Mouse (Mus musculus): ENCODE data around the gene Exosc3.
"Not testable (repeated sequence)": the region's sequence is repeated elsewhere in the genome, so short reads cannot be mapped to it uniquely, and the experiment has no call there.

The Exosc3 gene

DNA sequence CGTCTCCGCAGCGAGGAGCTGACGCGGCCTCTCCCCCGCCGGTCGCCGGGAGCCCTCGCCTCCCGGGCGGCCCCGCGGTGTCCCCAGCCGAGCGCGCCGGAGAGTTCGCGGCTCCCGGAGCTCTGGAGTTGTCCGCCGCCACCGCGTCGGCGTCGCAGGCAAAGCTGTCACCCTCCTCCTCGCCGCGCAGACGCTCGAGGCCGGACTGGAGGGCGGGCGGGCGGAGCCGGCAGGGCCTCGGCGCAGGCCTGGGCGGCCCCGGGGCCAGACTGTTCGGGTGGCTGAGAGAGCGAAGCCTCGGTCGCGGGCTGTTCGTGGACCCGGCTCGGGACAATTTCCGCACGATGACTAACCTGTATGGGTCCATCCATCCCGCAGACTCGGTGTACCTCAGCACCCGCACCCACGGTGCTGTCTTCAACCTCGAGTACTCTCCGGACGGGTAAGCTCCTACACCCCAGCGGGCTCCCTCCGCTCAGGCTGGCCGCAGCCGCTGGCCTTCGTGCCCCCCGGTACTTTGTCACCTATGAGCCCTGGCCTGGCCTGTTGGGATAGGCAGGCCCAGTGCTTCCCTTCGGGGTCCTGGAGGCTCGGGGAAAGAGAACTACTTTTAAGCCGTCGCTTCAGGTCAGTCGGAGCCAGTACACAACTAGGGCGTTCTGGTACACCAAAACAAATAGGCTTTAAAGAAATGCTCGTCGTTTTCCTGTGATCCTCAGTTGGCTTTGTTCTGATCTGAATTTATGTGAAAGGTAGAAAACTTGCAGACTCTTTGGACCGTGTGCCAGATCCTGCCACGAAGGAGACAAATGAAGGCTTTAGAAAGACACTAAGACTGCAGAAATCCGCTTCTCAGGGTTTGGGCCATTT is at the start of gene Exosc3:
TSS of gene Exosc3 (minus strand) at position 447 of the 870 bp plus-strand sequence.
- DNase-seq (ENCODE audit: low read depth, low spot score): no peak

- DNase-seq (ENCODE audit: low read depth, low spot score): no peak
Observed at GRCm38 (mm10) chr4:45392099-45392498, 49.6 kb upstream of the Exosc3 start.

DNA sequence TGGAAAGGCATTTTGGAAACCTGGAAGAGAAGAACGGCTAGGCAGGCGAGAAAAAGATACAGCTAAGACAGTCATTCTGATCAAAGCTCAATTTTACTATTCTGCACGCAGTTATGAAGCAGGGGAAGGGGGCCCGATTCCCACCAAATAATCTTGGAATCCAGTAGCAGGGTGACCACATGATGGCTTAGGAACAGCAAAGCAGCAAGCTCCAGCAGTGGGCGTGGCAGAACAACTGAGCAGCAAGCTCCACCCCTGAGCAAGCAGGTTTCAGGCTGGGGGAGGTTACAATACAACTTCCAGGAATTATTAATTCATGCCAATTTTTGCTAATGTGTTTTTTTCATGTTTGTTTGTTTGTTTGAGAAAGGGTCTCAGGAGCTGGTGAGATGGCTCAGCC is 44.8 kb upstream of the Exosc3 start:
- not testable (repeated sequence) for DNase-seq (ENCODE audit: low read depth, low spot score)

DNA sequence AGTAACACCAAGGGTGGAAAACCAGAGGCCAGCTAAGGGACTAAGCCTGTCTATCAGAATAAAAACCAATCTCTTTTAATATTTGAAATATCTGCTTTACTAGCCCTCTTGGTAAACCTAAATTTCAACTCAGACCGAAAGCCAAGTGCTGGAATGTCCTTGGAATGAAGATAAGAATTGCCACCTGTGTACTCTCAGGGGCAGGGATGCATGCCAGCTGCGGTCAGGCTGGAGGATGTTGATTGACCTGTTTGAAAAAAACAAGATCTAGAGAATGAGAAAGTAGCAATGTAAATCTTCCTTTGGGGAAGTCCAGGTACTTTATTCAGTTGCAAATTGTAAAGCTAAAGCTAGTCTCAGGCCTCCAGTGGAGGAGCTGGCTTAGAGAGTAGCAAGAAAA is 39.6 kb upstream of the Exosc3 start:
- not testable (repeated sequence) for DNase-seq (ENCODE audit: low read depth, low spot score)

DNA sequence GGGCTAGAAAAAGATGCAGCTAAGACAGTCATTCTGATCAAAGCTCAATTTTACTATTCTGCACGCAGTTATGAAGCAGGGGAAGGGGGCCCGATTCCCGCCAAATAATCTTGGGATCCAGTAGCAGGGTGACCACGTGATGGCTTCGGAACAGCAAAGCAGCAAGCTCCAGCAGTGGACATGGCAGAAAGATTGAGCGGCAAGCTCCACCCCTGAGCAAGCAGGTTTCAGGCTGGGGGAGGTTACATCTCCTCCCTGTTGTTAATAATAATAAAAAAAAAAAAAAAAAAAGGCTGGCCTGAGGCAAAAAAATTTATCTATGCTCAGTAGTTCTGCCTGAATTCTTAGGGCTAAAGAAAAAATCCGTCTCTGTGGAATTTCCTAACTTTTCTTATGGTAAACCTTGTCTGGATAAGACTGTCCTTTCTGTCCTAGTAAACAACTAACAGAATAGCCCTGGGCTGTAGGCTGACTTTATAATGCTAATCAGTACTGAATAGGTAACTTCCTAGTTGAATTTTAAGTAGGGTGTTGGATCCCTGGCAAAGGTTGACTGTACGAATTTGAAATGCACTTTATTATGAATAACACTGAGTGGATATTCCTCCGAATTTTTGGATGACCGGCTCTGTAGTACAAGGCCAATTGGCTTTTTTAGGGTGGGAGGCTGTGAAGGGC is 38.5 kb upstream of the Exosc3 start:
- not testable (repeated sequence) for DNase-seq (ENCODE audit: low read depth, low spot score)

DNA sequence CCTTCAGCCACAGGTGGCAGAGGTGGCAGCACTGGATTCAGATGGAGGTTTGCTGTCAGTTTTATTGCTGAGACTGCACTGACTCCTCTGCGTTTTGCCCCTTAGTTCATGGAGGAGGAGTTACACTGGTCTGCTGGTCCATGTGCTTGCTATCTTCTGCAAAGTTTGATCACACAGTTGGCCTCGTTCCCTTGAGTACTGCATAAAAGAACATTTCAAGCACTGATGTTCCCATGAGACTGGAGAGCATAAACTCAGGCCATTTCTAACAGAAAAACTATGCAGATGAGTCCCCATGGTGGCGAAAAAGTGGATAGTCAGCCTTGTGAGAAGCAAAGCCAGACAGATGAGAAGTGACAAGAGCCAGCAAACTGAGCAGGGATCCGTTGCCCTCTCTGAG is 34.0 kb upstream of the Exosc3 start:
- DNase-seq (ENCODE audit: low read depth, low spot score): no peak

DNA sequence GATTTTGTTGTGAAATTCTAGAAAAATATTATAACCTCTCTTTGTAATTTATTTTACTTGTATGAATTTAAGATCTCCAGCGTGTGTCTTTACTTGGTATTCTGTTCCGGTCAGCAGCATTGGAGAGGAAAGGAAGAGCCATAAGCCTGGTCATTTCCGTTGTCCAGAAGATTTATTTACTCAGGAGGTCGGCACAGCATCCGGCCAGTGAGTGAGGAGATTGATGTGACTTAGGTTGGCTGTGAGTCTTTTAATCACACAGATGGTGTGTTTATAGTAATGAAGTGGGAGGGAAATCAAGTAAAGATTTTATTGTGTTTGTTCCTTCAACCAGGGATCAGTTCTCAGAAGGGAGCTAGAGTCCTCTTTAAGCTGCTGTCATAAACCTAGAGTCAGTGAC is 32.3 kb upstream of the Exosc3 start:
- DNase-seq (ENCODE audit: low read depth, low spot score): no peak

DNA sequence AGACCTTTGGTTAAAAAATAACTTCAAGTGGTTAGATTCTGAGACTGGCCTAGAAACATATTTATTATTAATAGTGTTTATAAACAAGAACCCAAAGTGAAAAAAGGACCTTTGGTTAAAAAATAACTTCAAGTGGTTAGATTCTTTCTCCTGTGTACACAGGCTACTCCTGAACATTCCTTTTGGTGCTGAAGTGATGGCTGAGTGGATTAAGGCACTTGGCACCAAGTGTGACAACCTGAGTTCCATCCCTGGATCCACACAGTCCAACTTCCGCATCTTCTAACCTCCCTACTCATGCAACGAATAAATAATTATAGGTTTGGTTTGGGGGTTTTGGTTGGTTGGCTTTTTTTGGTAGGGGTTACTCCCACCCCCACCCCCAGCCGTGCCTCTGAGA is 28.7 kb upstream of the Exosc3 start:
- DNase-seq (ENCODE audit: low read depth, low spot score): no peak

DNA sequence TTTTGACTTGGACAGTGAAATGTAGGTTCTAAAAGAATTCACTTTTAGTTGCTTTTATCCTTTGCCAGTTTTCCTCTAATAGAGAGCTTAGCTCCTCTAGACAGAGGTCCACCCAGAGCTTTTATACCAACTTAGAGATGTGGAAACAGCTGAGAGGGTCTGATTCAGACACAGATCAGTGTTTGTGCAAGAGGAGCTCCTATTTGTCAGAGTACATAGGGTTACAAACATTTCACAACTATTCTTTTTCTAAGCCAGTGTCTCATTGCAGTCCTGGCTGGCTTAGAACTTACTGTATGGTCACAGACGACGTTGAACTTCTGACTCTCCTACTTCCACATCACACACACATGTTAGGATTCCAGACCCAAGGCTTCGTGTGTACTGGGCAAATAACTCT is 14.1 kb upstream of the Exosc3 start:
- no peak for DNase-seq (ENCODE audit: low read depth, low spot score)

DNA sequence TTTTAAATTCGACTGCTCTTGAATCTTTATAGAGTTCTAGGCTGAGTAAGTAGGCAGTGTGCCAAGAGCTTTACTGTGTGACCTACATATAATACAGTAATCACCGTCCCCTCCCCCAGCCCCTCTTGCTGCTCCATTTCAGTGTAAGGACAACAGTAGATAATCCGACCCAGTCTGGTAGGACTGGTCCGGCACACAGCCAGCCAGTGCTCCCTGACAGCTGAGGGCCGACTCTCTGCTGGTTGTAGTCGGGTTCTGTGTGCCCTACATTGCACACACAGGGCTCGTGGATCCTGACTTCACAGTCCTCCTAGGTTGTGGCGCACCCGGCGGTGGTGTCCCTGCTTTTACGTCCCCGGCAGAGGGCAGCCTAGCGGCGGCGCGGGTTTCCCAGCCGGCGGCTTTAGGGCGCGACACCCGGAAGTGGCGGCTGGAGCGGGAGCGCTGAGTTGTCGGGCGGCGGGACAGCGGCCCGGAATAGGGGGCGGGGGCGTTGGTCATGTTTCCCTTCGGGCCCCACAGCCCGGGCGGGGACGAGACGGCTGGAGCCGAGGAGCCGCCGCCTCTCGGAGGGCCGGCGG is 773 bp downstream of the Exosc3 start, which contains the start of gene Dcaf10:
TSS of gene Dcaf10 (plus strand) at position 433 of the 581 bp plus-strand sequence.
- DNase-seq (ENCODE audit: low read depth, low spot score): peak; percentile 84

DNA sequence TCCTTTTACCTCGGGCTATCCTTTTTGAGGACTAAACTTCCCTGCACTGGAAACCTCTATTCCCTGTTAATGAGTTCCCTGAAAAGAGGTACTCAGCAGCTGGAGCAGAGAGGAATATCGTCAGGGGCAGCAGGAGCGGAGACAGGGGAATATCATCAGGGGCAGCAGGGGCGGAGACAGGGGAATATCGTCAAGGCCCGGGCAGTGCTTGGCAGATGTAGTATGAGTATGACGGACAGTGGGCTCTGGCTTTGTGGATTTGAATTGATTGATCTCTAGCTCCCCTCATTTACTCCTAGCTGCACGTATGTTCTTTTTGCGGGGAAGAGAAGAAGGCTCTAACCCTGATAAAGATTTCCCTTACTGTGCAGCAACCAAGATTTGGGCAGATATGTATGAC is 1.3 kb downstream of the Exosc3 start:
- no peak for DNase-seq (ENCODE audit: low read depth, low spot score)

DNA sequence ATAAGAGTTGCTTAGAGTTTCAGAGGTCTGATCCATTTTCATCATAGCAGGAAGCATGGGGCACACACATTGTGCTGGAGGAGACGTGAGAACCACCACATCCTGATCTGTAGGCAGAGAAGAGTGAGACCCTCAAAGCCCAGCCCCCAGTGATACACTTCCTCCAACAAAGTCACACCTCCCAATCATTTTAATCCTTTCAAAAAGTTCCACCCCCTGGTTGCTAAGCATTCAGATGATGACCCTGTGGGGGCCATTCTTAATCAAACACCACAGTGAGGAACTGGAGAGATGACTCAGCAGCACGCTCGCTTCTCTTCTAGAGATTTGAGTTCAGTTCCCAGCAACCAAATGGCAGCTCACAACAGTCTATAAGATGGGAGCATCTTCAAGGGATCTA is 10.1 kb downstream of the Exosc3 start:
- no peak for DNase-seq (ENCODE audit: low read depth, low spot score)

GRCm38 (mm10) chr4:45331139-45331538 is 11.4 kb downstream of the Exosc3 start:
- no peak for DNase-seq (ENCODE audit: low read depth, low spot score)

GRCm38 (mm10) chr4:45320159-45320816 is 22.2 kb downstream of the Exosc3 start:
- DNase-seq (ENCODE audit: low read depth, low spot score): no peak

DNA sequence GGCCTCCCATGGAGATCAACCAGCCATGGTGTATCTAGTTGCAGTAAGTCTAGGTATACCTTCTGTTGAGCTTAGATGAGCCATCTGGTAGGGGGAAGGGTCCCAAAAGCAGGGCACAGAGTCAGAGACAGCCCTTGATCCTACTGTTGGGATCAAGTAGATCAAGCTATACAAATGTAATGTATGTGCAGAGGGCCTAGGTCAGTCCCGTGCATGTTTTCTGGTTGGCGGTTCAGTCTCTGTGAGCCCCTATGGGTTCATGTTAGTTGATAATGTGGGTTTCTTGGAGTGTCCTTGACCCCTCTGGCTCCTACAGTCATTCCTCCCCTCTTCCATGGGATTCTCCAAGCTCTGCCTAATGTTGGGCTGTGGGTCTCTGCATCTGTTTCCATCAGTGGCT is 31.5 kb downstream of the Exosc3 start:
- DNase-seq (ENCODE audit: low read depth, low spot score): no peak

- DNase-seq (ENCODE audit: low read depth, low spot score): no peak
Observed at GRCm38 (mm10) chr4:45308606-45309005, 33.9 kb downstream of the Exosc3 start.

DNA sequence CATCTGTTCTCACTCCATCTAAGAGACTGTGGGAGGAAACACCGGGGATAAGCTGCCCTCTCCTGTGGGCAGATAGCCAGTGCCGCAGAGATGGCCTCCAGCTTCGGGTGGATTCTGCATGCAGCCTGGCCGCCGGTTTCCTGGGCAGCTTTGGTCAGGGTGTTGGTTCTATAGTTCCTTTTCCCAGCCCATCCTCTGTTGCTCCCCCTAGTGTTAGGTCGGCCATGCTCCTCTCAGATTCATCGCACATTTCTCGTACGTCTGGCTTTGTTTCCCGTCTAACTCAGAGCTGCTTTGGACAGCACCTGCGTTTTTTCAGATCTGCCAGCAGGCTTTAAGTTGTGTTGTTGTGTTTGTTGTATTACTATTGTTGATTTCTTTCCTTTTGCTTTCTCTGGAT is 34.5 kb downstream of the Exosc3 start:
- DNase-seq (ENCODE audit: low read depth, low spot score): no peak

- no peak for DNase-seq (ENCODE audit: low read depth, low spot score)
Observed at GRCm38 (mm10) chr4:45305536-45305935, 37.0 kb downstream of the Exosc3 start.

GRCm38 (mm10) chr4:45296662-45297564 is 45.6 kb downstream of the Exosc3 start, which contains the start of gene Trmt10b:
Trmt10b (plus strand) TSS chr4:45297127.
- no peak for DNase-seq (ENCODE audit: low read depth, low spot score)

GRCm38 (mm10) chr4:45287906-45288305 is 54.6 kb downstream of the Exosc3 start:
- no peak for DNase-seq (ENCODE audit: low read depth, low spot score)

- DNase-seq (ENCODE audit: low read depth, low spot score): no peak
Observed at GRCm38 (mm10) chr4:45286318-45286717, 56.2 kb downstream of the Exosc3 start.
